Comparison of ENCODE assay signal across 10 mouse cellular contexts in the genomic region with DNA sequence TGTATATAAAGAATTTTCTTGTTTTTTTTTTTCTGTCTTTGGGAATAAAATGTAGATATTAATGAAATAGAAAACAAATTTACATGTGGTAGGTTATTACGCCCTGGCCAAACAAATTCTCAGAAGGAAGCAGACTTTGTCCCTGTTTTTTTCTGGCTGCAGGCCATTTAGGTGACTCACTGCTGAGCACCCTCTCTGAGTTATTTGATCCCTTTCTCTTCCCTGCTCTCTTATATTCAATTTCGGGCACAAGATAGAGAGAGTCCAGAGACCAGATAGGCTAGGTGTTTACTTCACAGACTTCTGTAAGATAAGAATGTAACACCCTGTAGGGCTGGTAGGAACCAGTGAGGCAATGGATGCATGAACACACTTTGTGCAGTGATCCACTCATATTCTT. TPM values are rescaled to one million over a fixed set of nuclear protein-coding genes. Genes with fewer than 3 reads are reported as not detected.
DNase-seq lines count a peak whose midpoint lies in the region; ATAC-seq and TF ChIP-seq lines count a peak whose summit lies in the region.
"Had no signal": no experiment of that assay in that cellular context is flagged by ENCODE, and none has a peak within 500 bp of the region (broad histone marks: within the 10 kb centered on the region; RNA-seq: fewer than 3 reads in every experiment).

No protein-coding gene starts in this region.

- H3K9me3 ChIP-seq in hindbrain, embryonic 14.5 days (ENCODE audit: control insufficient read depth, low read length) = no peaks in the 10 kb centered on the region
- H3K9me3 ChIP-seq in hindbrain, embryonic 16.5 days (ENCODE audit: control insufficient read depth, low read length) = no peaks in the 10 kb centered on the region
- no peaks in the 10 kb centered on the region for H3K9me3 ChIP-seq in stomach, postnatal 0 days (ENCODE audit: control insufficient read depth, low read length)
- no peaks in the 10 kb centered on the region for H3K9me3 ChIP-seq in forebrain, embryonic 13.5 days (replicated peaks)
- H3K9me3 ChIP-seq: liver, embryonic 13.5 days had no signal

- H3K9ac ChIP-seq in hindbrain, embryonic 14.5 days = no peak overlapping the region
- H3K9ac ChIP-seq in hindbrain, embryonic 16.5 days (ENCODE audit: low read depth, low read length) = no peak overlapping the region
- no peak overlapping the region for H3K9ac ChIP-seq in stomach, postnatal 0 days (ENCODE audit: low read length)
- H3K9ac ChIP-seq in forebrain, embryonic 13.5 days = no peak overlapping the region
- H3K9ac ChIP-seq: liver, embryonic 13.5 days had no signal

- no peak for ATAC-seq in hindbrain, embryonic 14.5 days (ENCODE audit: low FRiP score)
- no peak for ATAC-seq in hindbrain, embryonic 16.5 days
- ATAC-seq in stomach, postnatal 0 days (ENCODE audit: low FRiP score, low TSS enrichment) = peak; percentile 59
- ATAC-seq in forebrain, embryonic 13.5 days = no peak

- TF ChIP-seq CTCF in stomach, postnatal 0 days (IDR thresholded peaks at IDR 0.05; ENCODE audit: low read depth) = no peak

- H3K4me2 ChIP-seq in hindbrain, embryonic 14.5 days (replicated peaks) = peak overlapping the region; percentile 59; the same call in 1 of the 2 replicates
- H3K4me2 ChIP-seq in hindbrain, embryonic 16.5 days (ENCODE audit: low read length) = no peak overlapping the region; the same call in 1 of the 2 replicates
- H3K4me2 ChIP-seq in stomach, postnatal 0 days (replicated peaks; ENCODE audit: low read depth) = no peak overlapping the region
- no peak overlapping the region for H3K4me2 ChIP-seq in forebrain, embryonic 13.5 days
- H3K4me2 ChIP-seq: liver, embryonic 13.5 days had no signal

- no peaks in the 10 kb centered on the region for H3K36me3 ChIP-seq in hindbrain, embryonic 14.5 days (replicated peaks; ENCODE audit: control insufficient read depth, insufficient read depth)
- H3K36me3 ChIP-seq in hindbrain, embryonic 16.5 days (ENCODE audit: control insufficient read depth, insufficient read depth, low read length) = no peaks in the 10 kb centered on the region
- H3K36me3 ChIP-seq in stomach, postnatal 0 days (ENCODE audit: control insufficient read depth, insufficient read depth, low read length) = no peaks in the 10 kb centered on the region
- H3K36me3 ChIP-seq in forebrain, embryonic 13.5 days (ENCODE audit: poor library complexity, severe bottlenecking) = no peaks in the 10 kb centered on the region
- H3K36me3 ChIP-seq: liver, embryonic 13.5 days had no signal

- no peaks in the 10 kb centered on the region for H3K27me3 ChIP-seq in hindbrain, embryonic 14.5 days (ENCODE audit: control insufficient read depth, insufficient read depth, low read length)
- H3K27me3 ChIP-seq in hindbrain, embryonic 16.5 days (replicated peaks; ENCODE audit: control insufficient read depth, insufficient read depth, low read length) = no peaks in the 10 kb centered on the region
- H3K27me3 ChIP-seq in stomach, postnatal 0 days (ENCODE audit: control insufficient read depth, insufficient read depth, low read length) = no peaks in the 10 kb centered on the region
- H3K27me3 ChIP-seq in forebrain, embryonic 13.5 days = no peaks in the 10 kb centered on the region
- H3K27me3 ChIP-seq: liver, embryonic 13.5 days had no signal

- peaks cover 23% of the 10 kb centered on the region for H3K4me1 ChIP-seq in hindbrain, embryonic 14.5 days (replicated peaks; ENCODE audit: control insufficient read depth, insufficient read depth, low read length)
- peaks cover 10% of the 10 kb centered on the region for H3K4me1 ChIP-seq in hindbrain, embryonic 16.5 days (ENCODE audit: control insufficient read depth, insufficient read depth, low read depth, low read length)
- H3K4me1 ChIP-seq in stomach, postnatal 0 days (replicated peaks; ENCODE audit: control insufficient read depth, insufficient read depth) = peaks cover 3% of the 10 kb centered on the region; the same call in 1 of the 2 replicates
- H3K4me1 ChIP-seq in forebrain, embryonic 13.5 days = peaks cover 34% of the 10 kb centered on the region

- 85% methylated on average over 2 of the region's 2 CpGs for WGBS in hindbrain, embryonic 14.5 days
- 84% methylated on average over 2 of the region's 2 CpGs for WGBS in hindbrain, embryonic 16.5 days
- 49% methylated on average over 2 of the region's 2 CpGs for WGBS in stomach, postnatal 0 days
- 76% methylated on average over 2 of the region's 2 CpGs for WGBS in forebrain, embryonic 13.5 days

- no peak overlapping the region for H3K4me3 ChIP-seq in hindbrain, embryonic 14.5 days (replicated peaks; ENCODE audit: low read length)
- H3K4me3 ChIP-seq in hindbrain, embryonic 16.5 days (ENCODE audit: low read length) = no peak overlapping the region
- no peak overlapping the region for H3K4me3 ChIP-seq in stomach, postnatal 0 days (ENCODE audit: low read depth, low read length)
- no peak overlapping the region for H3K4me3 ChIP-seq in forebrain, embryonic 13.5 days
- H3K4me3 ChIP-seq: liver, embryonic 13.5 days had no signal

- no peak for TF ChIP-seq EP300 in stomach, postnatal 0 days (optimal IDR thresholded peaks at IDR 0.05)

- DNase-seq in hindbrain, embryonic 14.5 days (ENCODE audit: low spot score) = no peak
- peak; percentile 59 for DNase-seq in urinary bladder, postnatal 14 days (ENCODE audit: low spot score)
- DNase-seq in urinary bladder, postnatal 4 days (ENCODE audit: low spot score in 2 of 2) = no peak
- DNase-seq in cerebellum, adult 9-10 months = peak; percentile 83
- peak; percentile 74 for DNase-seq in stomach, postnatal 0 days (ENCODE audit: low spot score)
- no peak for DNase-seq in layer of hippocampus, adult 18-20 months (ENCODE audit: low spot score in 2 of 2)
- DNase-seq: layer of hippocampus, adult 9-11 months; liver, embryonic 13.5 days had no signal

- H3K27ac ChIP-seq in hindbrain, embryonic 14.5 days = no peak overlapping the region
- no peak overlapping the region for H3K27ac ChIP-seq in hindbrain, embryonic 16.5 days (ENCODE audit: low read depth, low read length)
- H3K27ac ChIP-seq in stomach, postnatal 0 days (replicated peaks) = no peak overlapping the region
- no peak overlapping the region for H3K27ac ChIP-seq in forebrain, embryonic 13.5 days
- H3K27ac ChIP-seq: liver, embryonic 13.5 days had no signal

RNA-seq across cellular contexts. Expression of a gene that starts 57.2 kb away (rescaled TPM):
- 152 and 160 TPM in 2 replicates for polyA plus RNA-seq in hindbrain, embryonic 14.5 days (2014; fragmentation: Nextera tagmentation; extraction: Ambion mirVana)
- 131 and 138 TPM in 2 replicates for polyA plus RNA-seq in hindbrain, embryonic 16.5 days (2015; fragmentation: Nextera tagmentation; extraction: Ambion mirVana)
- polyA plus RNA-seq in stomach, postnatal 0 days (2015; fragmentation: Nextera tagmentation; extraction: Ambion mirVana) = 18.1 and 19.4 TPM in 2 replicates
- 100 to 1,000 TPM; 215 to 221 TPM for total RNA-seq in layer of hippocampus, adult 18-20 months (2021)
- polyA plus RNA-seq in forebrain, embryonic 13.5 days (2015; fragmentation: Nextera tagmentation; extraction: Ambion mirVana) = 102 and 104 TPM in 2 replicates

Comparison
In these comparisons a context has a peak if more than half of its experiments do, and no peak if none do; other contexts are left out.
1. DNase-seq: peak in urinary bladder, postnatal 14 days (single experiment), cerebellum, adult 9-10 months (single experiment) and stomach, postnatal 0 days (single experiment); none in hindbrain, embryonic 14.5 days (single experiment), urinary bladder, postnatal 4 days (0 of 2) and layer of hippocampus, adult 18-20 months (0 of 2).